Mouse (Mus musculus) kidney, postnatal 25 days (tissue): ENCODE measurements at regions not wholly inside any gene's neighbourhood (a gene's known extent, or its start where the extent isn't known, plus 50 kb on each side); places are given as distances from the start of the nearest gene placed in this dataset.
"Not testable (repeated sequence)": the region's sequence is repeated elsewhere in the genome, so short reads cannot be mapped to it uniquely, and the experiment has no call there.

Experiments
- DNase-seq, 2 experiments: peaks; one replicate each; pipeline ENCODE4 v3.0.0; 2021; ENCODE audit warnings: mixed read lengths in 2 of 2

DNA sequence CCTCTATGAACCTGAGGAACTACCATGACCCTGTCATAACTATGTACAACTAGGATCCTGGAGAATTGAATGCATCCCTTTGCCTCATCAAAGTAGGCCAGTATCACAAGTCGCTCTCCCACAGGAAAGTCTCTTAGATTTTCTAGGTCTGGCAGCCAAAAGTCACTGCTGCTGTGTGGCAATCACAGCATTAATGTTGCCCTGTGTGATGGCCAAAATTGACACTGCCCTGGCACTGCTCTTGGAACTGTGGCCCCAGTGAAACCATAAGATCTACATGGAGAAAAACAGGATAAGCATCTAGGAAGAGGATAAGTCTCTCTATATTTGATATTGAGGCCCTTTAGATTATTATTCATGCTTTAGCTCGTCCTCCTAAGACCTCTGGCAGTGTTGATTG is 465.7 kb downstream of the Adam6a start:
- peak in 1 of 2 experiments; percentile 64 for DNase-seq

DNA sequence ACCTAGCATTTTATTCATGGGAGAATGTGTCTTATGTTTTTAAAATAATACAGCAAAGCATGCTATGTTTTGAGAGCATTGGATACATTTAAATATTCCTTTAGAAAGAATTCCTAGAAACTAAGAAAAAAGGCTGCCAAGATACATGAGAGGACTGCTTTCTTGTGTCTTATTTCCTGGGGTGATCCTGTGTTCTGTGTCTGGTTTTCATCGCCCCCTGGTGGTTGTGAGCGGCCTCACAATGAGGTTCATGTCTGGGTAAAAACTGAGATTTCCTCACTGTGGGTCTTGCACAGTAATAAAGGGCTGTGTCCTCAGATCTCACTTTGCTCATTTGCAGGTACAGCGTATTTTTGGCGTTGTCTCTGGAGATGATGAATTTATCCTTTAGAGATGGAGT is 469.2 kb downstream of the Adam6a start:
- peak; percentile 86 to 93 for DNase-seq

DNA sequence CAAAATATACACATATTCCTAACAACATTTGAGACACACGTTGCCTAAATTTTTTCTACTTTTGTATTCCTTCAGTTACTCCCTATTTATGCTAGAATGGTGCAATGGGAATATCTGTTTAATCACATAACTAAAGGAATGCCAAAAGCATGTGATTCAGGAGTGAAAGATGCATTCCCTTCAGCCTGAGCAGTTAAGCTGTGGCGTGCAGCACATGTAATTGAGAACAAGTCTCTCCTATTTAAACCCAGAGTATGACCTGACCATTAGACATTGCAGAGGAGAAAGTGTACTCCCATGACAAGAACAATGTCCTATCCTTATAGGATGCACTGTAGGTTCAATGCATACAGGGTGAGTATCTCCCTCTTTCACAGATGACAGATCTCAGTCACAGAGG is 493.3 kb downstream of the Adam6a start:
- not testable (repeated sequence) for DNase-seq

DNA sequence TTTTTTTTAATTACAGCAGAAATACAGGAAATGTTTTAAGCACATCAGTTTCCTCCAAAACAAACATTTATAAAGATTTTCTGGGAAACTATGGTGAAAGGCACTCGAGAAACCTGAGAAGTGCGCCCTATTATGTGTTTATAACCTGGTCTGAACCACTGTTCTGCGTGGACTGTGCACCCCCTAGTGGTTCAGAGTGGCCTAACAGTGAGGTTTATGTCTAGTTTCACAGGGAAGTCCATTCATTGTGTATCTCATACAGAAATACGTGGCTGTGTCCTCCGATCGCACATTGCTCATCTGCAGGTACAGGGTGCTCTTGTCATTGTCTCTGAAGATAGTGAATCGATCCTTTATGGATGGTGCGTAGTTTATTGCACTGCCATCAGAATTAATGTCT is 504.3 kb downstream of the Adam6a start:
- peak; percentile 47 to 77 for DNase-seq

DNA sequence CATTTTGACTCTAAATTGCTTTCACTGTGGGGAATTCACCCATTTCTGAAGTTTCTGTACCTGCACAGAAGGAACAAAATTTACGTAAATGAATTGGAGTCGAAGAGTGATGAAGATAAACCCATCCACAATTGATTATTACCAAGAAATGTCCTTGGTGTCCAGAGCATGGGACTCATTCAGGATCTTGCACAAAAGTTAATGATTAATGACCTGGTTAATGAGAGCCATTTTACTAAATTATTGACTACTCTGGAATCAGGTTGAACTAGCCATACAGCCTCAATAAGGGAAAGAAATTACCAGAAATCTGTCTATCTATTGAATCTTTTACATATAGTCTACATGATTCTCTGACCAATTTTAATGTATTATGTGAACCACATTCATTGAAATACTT is 509.6 kb downstream of the Adam6a start:
- no peak for DNase-seq

DNA sequence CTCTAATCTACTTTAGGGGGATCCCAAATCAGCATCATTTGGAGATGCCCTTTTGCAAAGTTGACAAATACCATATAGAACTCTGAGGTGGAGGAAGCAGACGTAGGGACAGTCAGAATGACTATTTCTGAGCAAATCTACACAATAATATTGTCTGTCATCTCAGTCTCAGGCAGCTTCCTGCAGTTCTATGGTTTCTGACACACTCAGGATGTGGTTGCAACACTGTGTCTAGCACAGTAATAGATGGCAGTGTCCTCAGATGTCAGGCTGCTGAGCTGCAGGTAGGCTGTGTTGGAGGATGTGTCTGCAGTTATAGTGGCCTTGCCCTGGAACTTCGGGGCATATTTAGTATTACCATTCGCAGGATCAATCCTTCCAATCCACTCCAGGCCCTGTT is 515.9 kb downstream of the Adam6a start:
- DNase-seq: no peak

DNA sequence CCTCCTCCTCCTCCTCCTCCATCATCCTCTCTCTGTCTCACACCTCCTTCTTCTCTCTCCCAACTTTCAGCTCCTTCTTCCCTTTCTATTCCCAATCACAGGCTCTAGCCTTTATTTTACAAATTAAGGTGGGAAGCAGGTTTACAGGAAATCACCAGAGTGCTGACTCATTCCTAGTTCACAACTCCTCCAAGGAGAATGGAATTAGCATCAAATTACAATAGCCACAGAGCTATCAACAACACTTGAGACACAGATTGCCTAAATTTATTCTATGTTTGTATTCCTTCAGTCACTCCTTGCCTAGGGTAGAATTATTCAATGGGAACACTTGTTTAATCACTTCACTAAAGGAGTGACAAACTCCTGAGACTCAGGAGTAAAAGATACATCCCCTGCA is 523.5 kb downstream of the Adam6a start:
- DNase-seq: no peak

DNA sequence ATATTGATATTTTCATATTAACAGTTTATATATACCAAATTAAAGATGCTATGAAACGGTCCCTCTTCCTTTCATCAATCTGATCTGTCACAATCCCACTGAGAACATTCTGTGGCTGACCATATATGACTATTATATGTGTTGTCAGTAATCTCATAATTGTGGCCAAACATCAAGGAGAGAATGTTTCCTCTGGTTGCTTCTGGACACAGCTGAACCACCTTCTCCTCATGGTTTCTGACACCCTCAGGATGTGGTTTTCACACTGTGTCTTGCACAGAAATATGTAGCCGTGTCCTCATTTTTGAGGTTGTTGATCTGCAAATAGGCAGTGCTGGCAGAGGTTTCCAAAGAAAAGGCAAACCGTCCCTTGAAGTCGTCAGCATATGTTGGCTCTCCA is 565.0 kb downstream of the Adam6a start:
- not testable (repeated sequence) for DNase-seq

DNA sequence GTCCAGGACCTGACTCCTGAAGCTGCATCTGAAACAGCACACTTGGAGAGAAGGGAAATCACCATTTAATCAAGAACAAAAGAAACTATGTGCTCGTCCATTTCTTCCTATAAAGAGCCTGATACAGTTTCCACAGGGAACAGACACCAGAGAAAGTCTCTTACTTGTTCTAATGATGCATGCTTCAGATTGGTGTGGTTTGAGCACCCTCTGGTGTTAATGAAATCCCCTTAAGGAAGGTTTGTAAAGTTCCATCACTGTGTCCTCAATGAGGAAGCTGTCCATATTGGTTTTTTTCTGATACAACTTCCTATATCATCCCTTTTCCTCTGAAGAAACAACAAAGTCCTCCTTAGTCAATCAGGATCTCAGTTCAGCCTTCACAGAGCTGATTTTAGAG is 591.2 kb downstream of the Adam6a start:
- DNase-seq: no peak

DNA sequence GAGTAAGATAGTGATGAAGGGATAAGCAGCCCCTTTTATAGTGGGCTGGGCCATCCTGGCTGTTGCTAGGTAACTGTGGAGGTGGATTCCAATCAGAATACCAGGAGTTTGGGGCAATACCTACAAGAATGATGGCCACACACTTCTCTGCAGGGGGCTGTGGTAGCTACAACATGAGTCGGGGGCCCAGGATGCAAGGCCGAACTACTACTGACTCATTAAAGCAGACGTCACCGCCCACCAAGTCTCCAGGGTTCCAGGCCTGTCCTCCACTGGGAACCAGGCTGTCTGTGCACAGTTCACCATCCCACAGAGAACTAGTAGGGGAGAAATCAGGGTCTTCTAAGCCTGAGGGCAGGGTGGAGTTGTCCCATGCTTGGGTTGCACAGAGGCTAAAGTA is 605.1 kb downstream of the Adam6a start:
- DNase-seq: no peak

DNA sequence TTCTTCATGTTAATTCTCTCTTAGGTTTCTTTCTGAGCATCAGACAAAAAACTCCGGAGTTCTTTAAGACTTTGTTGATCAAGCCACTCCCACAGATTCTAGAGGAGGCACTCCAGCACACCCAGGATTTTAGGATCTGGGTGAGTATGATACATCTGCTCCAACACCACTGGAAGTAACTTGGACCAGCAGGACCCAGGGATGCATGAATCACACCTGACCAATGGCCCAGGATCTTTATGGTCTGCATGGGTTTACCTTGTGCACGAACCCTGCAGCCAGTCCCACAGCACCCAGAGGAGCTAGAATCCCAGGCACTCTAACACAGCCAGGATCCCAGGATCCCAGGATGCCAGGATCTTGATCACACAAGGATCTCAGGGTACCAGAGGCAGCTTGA is 628.6 kb downstream of the Adam6a start:
- no peak for DNase-seq

DNA sequence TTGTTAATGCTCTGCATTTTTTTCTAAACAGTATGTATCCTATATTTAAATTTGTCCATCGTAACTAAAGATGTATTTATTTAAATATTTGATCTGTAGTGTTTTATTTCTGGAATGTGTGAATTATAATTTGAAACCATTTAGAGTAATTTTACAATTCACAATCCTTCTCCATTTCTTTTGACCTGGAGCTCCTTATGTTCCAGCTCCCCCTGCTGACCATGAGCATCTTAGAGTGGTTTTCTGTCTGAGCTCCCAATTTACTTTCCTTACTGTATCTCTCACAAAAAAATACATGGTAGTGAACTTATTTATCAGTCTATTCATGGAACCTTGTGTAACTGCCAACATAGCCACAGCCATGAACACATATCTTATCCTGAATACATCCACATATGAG is 655.8 kb downstream of the Adam6a start:
- DNase-seq: peak in 1 of 2 experiments; percentile 31

DNA sequence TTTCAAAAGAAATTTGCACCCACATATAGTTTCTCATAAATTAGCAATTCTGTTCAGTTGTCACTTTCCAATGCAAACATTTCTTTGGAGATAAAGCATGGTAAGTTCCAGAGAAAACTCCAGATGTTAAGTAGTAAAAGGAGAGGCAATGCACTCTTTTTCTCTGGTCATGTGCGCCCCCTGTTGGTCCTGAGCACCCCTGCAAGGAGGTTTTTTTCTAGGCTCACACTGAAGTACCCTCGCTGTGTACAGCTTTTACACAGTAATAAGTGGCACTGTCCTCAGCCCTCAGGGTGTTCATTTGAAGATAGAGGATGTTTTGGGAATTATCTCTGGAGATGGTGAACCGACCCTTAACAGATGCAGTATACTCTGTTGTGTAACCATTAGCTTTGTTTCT is 678.8 kb downstream of the Adam6a start:
- DNase-seq: peak in 1 of 2 experiments; percentile 2
